Mouse (Mus musculus) neural tube, embryonic 13.5 days (tissue): ENCODE measurements around the gene Shisa9. TPM values are rescaled to one million over a fixed set of nuclear protein-coding genes. Genes with fewer than 3 reads are reported as not detected.

Experiments
- ATAC-seq: fragments of 200-750 bp; cut with Nextera tagmentation; 2 replicates; pipeline ENCODE4 v1.8.0; 2017; ENCODE audit warnings: low read depth, mild to moderate bottlenecking, moderate TSS enrichment, moderate library complexity
- H3K27ac ChIP-seq: fragments of 300-500 bp; sonication (generic); replicated peaks from 2 replicates; pipeline ENCODE4 v1.5.1; 2015; ENCODE audit warnings: moderate library complexity, mild to moderate bottlenecking, inconsistent platforms
- H3K27me3 ChIP-seq: fragments of 300-500 bp; sonication (generic); 2 replicates; pipeline ENCODE4 v1.6.1; 2015; ENCODE audit warnings: mild to moderate bottlenecking, inconsistent platforms
- H3K36me3 ChIP-seq: fragments of 300-500 bp; sonication (generic); 2 replicates; pipeline ENCODE4 v1.6.1; 2015; ENCODE audit warnings: mild to moderate bottlenecking, inconsistent platforms
- H3K4me1 ChIP-seq: fragments of 300-500 bp; sonication (generic); replicated peaks from 2 replicates; pipeline ENCODE4 v1.6.1; 2015; ENCODE audit warnings: inconsistent platforms
- H3K4me2 ChIP-seq: fragments of 300-500 bp; sonication (generic); 2 replicates; pipeline ENCODE4 v1.6.1; 2015; ENCODE audit warnings: inconsistent platforms, mild to moderate bottlenecking, moderate library complexity
- H3K4me3 ChIP-seq: fragments of 300-500 bp; sonication (generic); 2 replicates; pipeline ENCODE4 v1.5.1; 2015; ENCODE audit warnings: mild to moderate bottlenecking, inconsistent platforms
- H3K9ac ChIP-seq: fragments of 300-500 bp; sonication (generic); 2 replicates; pipeline ENCODE4 v1.6.1; 2015; ENCODE audit warnings: moderate library complexity, mild to moderate bottlenecking, inconsistent platforms
- H3K9me3 ChIP-seq: fragments of 300-500 bp; sonication (generic); 2 replicates; pipeline ENCODE4 v1.6.1; 2016; ENCODE audit warnings: inconsistent platforms
- WGBS: fragments of 180-500 bp; shearing (Covaris S2); methylation state at CpG from one replicate; pipeline ENCODE4 v1.1.7; 2015; 5-methylcytosine and 5-hydroxymethylcytosine counted together
- polyA plus RNA-seq: library from polyadenylated mRNA; unstranded; fragments of >200 nt; fragmentation: Nextera tagmentation; extraction: Ambion mirVana; gene quantifications from 2 replicates; pipeline ENCODE4 v1.2.1, GENCODE M21; 2015

Shisa9 gene
- polyA plus RNA-seq, 1 experiment from 2014 or later, result 3.7 TPM

DNA sequence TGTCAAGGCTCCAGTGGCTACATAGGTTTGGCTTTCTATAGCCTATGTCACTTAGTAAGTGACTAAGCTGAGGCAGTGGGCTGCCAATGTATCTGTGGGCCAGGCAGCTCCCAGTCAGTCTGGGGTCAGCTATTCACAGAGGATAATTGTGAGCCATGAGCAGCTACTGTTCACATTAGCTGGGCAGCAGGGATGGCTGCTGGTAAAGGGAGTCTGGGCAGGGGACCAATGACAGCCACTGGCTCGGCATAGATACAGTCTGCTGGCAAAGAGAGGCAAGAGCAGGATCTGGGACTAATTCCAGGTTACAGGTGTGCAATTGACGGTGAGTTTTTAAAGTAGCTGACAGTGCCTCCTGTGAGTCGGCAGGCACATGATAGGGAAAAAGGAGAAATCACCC is 145.9 kb downstream of the Shisa9 start:
- no peaks in the 10 kb centered on the region for H3K9me3 ChIP-seq
- 86% methylated on average over 3 of the region's 3 CpGs for WGBS
- H3K4me3 ChIP-seq, result no peak overlapping the region
- H3K4me1 ChIP-seq, result no peaks in the 10 kb centered on the region
- H3K36me3 ChIP-seq, result no peaks in the 10 kb centered on the region
- no peak overlapping the region for H3K27ac ChIP-seq
- no peak overlapping the region for H3K9ac ChIP-seq
- no peak for ATAC-seq
- no peak overlapping the region for H3K4me2 ChIP-seq
- H3K27me3 ChIP-seq, result no peaks in the 10 kb centered on the region

DNA sequence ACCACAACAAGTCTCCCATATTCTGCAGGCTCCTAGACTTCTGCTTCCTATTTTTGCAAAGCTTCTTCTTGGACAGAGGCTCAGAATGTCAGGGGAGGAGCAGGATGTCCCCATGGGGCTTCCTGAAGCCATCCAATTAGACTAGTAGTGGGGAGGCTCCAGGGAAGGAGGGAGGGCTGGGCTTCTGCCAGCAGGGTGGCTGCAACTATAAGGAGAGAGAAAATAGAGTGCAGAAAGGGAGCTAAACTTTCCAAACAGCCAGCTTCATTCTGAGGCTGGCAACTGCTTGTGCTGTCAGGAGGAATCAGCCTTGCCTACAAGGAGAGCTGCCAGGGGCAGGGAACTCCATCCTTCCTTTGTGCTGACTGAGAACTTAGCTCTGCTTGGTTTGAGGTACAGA is 162.8 kb downstream of the Shisa9 start:
- no peak overlapping the region for H3K4me3 ChIP-seq
- H3K9ac ChIP-seq, result no peak overlapping the region
- H3K27ac ChIP-seq, result no peak overlapping the region
- no peaks in the 10 kb centered on the region for H3K27me3 ChIP-seq
- H3K4me2 ChIP-seq, result no peak overlapping the region
- H3K4me1 ChIP-seq, result 0 out of 2 replicates have a peak, but pooled peaks cover under 1% of the 10 kb centered on the region
- no peaks in the 10 kb centered on the region for H3K9me3 ChIP-seq
- ATAC-seq, result no peak
- H3K36me3 ChIP-seq, result no peaks in the 10 kb centered on the region

DNA sequence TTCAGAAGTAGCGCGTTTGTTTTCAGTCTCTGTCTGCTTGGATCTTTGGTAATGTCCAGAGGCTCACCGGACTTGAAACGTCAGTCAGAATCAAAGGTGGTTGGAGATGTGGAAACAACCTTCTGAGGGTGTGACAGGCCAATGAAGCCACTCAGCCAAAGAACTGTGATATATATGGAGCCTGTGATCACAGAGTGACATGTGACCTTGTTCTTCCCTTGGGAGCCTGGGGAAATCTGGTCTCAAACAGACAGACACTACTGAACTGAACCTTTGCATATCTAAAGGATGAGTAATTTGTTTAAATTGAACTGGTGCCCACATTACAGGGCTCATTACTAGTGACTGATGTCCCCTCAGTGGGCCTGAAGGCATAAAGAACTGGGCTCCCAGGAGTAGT is 168.1 kb downstream of the Shisa9 start:
- Histone ChIP-seq H3K36me3 (no peaks in the 10 kb centered on the region), H3K4me2 (no peak overlapping the region), H3K9me3 (no peaks in the 10 kb centered on the region), H3K9ac (no peak overlapping the region), H3K4me3 (no peak overlapping the region), H3K27ac (no peak overlapping the region; the same call in 1 of the 2 replicates), H3K4me1 (peaks cover 9% of the 10 kb centered on the region; the same call in 1 of the 2 replicates), H3K27me3 (no peaks in the 10 kb centered on the region)
- no peak for ATAC-seq
- WGBS, result 73% methylated on average over 4 of the region's 4 CpGs

DNA sequence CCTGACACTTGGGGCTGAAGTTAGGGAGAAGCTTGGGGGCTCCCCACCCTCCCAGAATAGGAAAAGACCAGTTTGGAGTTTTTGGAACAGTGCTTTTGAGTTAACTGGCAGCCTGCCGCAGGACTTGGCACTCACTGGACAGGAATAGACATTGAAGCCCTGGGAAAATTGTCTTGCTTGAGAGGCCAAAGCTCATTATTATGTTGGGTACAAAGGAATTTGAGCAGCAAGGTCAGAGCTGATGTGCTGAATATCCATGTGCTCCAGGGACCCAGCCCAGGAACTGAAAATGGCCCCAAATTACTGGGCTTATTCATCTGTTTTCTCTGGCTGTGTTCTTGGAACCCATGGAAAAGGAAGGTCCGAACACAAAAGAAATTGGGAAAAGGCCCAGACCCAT is 170.6 kb downstream of the Shisa9 start:
- 79% methylated on average over 2 of the region's 2 CpGs for WGBS
- Histone ChIP-seq H3K27me3 (no peaks in the 10 kb centered on the region), H3K9me3 (no peaks in the 10 kb centered on the region), H3K36me3 (no peaks in the 10 kb centered on the region), H3K4me1 (peaks cover 9% of the 10 kb centered on the region; the same call in 1 of the 2 replicates), H3K27ac (no peak overlapping the region), H3K4me3 (no peak overlapping the region), H3K9ac (no peak overlapping the region), H3K4me2 (no peak overlapping the region)
- ATAC-seq, result no peak

DNA sequence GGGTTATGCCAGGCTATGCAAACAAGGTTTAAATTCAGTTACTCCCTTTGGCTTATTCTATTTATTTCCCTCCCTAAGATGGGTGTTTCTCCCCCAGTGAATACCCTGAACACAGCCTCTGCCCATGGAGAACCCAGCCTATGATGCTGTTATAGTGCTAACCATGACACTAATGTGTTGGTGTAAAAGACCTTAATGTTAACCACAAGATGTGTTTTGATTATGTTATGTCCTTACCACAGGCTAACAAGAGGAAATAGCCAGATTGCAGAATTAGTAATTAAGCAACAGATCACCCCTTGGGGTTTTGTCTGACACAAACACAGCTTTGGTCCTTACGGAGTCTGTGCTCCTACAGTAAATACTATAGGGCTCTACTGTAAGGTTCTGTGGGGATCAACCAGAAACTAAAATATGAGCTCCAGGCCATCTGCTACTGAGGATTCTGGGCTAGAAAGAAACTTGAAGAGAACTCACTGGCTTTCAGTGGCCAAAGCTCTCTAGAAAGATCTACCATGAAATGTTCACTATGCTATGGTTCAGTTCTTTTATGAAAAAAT is 189.6 kb downstream of the Shisa9 start:
- 71% methylated on average over 1 of the region's 1 CpGs for WGBS
- Histone ChIP-seq H3K4me2 (no peak overlapping the region), H3K9ac (no peak overlapping the region), H3K9me3 (no peaks in the 10 kb centered on the region), H3K4me3 (no peak overlapping the region), H3K36me3 (no peaks in the 10 kb centered on the region), H3K4me1 (no peaks in the 10 kb centered on the region), H3K27ac (no peak overlapping the region), H3K27me3 (no peaks in the 10 kb centered on the region)
- no peak for ATAC-seq

DNA sequence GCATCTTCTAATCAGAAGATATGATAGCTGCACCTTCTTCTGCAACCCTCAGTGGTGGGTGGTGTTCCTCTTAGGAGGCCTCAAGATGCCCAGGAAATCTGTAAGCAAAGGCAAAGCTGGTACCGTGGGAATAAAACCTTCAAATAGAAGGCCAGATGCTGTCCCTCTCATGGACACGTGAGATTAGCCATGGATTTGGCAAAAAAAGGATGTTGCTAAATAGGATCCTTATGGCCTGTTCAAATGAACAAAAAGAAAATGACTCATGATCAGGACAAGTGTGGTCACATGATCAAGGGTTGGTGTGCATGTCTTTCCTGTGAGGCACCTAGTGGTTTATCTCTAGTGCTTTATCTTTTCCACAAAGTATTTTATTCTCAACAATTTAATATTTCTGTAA is 194.1 kb downstream of the Shisa9 start:
- H3K4me3 ChIP-seq, result no peak overlapping the region
- no peaks in the 10 kb centered on the region for H3K36me3 ChIP-seq
- ATAC-seq, result no peak
- no peaks in the 10 kb centered on the region for H3K9me3 ChIP-seq
- WGBS, result 89% methylated on average over 2 of the region's 2 CpGs
- H3K27ac ChIP-seq, result no peak overlapping the region
- H3K4me1 ChIP-seq, result no peaks in the 10 kb centered on the region
- H3K27me3 ChIP-seq, result no peaks in the 10 kb centered on the region
- no peak overlapping the region for H3K4me2 ChIP-seq
- H3K9ac ChIP-seq, result no peak overlapping the region

DNA sequence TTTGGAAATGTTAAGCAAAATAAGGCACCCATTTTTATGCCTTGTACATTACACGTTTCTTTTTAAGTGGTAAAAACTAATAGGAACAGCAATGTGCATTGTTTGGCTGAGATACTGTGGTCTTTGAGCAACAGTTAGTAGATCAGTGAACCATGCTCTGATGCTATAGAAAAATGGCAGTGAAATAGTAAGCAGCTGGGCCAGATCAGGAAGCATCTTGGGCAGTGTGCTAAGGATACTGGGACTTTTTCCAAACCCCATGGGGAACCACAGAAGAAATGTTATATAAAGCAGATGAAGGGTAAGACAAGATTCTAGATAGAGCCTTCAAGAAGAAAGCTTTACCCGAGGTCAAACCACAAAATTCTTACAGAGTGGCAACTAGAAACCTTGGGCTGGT is 205.8 kb downstream of the Shisa9 start:
- H3K9ac ChIP-seq, result no peak overlapping the region
- no peaks in the 10 kb centered on the region for H3K9me3 ChIP-seq
- H3K4me2 ChIP-seq, result no peak overlapping the region
- ATAC-seq, result no peak
- H3K36me3 ChIP-seq, result no peaks in the 10 kb centered on the region
- no peaks in the 10 kb centered on the region for H3K27me3 ChIP-seq
- H3K27ac ChIP-seq, result no peak overlapping the region
- no peak overlapping the region for H3K4me3 ChIP-seq
- WGBS, result 82% methylated on average over 2 of the region's 2 CpGs
- H3K4me1 ChIP-seq, result no peaks in the 10 kb centered on the region

DNA sequence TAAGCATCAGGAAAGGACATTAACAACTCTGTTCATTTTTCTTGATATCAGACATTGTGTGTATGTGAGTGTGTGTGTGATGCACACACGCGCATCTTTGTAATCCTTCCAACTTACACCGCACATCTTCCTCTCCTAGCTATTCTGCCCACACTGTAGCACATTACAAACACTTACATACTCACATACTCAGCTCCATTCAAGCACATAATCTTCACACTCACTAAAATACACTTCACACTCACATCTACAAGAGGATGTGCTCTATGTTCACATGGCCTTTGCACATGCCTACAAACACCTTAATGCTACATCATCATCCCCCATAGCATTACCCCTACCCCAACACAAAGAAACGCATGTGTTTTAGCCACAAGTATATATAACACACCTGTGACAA is 212.9 kb downstream of the Shisa9 start:
- ATAC-seq, result no peak
- 97% methylated on average over 4 of the region's 4 CpGs for WGBS

DNA sequence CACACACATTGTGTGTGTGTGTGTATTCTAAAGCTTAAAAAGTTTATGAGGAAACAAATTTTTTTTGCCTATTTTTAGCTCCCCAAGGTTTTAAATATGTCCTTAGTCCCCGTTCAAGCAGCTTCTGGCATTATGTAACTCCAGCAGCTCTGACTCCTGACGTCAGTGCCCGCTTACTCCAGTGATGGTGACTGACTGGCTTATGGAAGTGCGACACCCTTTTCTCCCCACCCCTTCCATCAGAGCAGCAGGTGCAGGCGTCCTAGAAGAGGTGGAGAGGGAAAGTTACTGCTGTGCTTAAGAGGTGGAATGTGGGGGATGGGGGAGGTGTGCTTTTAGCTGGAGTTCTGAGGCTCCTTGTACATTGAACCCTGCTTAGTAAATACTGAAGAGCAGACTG is 213.7 kb downstream of the Shisa9 start:
- no peak for ATAC-seq
- no peak overlapping the region for H3K9ac ChIP-seq
- no peaks in the 10 kb centered on the region for H3K9me3 ChIP-seq
- WGBS, result 52% methylated on average over 5 of the region's 5 CpGs
- no peak overlapping the region for H3K4me2 ChIP-seq
- H3K4me1 ChIP-seq, result no peaks in the 10 kb centered on the region
- H3K27me3 ChIP-seq, result no peaks in the 10 kb centered on the region
- H3K36me3 ChIP-seq, result no peaks in the 10 kb centered on the region
- H3K27ac ChIP-seq, result no peak overlapping the region
- no peak overlapping the region for H3K4me3 ChIP-seq

More for the DNA sequence above, 212.9 kb downstream of the Shisa9 start:
- H3K27me3 ChIP-seq, result no peaks in the 10 kb centered on the region
- no peaks in the 10 kb centered on the region for H3K9me3 ChIP-seq
- no peaks in the 10 kb centered on the region for H3K4me1 ChIP-seq
- H3K27ac ChIP-seq, result no peak overlapping the region
- no peak overlapping the region for H3K4me3 ChIP-seq
- H3K36me3 ChIP-seq, result no peaks in the 10 kb centered on the region
- no peak overlapping the region for H3K9ac ChIP-seq
- no peak overlapping the region for H3K4me2 ChIP-seq

DNA sequence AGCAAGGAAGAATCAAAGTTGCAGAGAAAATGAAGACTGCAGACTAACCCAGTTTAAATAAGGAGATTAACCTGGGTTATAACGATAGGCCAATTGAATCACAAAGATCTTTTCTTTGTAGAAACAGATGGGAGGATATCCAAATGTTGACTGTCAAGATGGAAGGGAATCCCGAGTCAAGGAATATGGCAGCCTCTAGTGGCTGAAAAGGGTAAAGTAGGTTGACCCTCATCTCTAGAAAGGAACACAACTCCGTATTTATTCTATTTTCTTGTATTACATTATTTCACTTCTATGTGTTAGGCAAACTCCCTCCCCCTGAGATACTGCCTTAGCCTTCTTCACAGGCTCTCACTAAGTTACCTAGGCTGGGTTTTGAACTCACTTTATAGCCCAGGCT is 217.3 kb downstream of the Shisa9 start:
- no peaks in the 10 kb centered on the region for H3K9me3 ChIP-seq
- H3K27me3 ChIP-seq, result no peaks in the 10 kb centered on the region
- no peak overlapping the region for H3K27ac ChIP-seq
- no peaks in the 10 kb centered on the region for H3K4me1 ChIP-seq
- H3K4me2 ChIP-seq, result no peak overlapping the region
- no peak for ATAC-seq
- H3K4me3 ChIP-seq, result no peak overlapping the region
- 34% methylated on average over 3 of the region's 3 CpGs for WGBS
- no peaks in the 10 kb centered on the region for H3K36me3 ChIP-seq
- H3K9ac ChIP-seq, result no peak overlapping the region

DNA sequence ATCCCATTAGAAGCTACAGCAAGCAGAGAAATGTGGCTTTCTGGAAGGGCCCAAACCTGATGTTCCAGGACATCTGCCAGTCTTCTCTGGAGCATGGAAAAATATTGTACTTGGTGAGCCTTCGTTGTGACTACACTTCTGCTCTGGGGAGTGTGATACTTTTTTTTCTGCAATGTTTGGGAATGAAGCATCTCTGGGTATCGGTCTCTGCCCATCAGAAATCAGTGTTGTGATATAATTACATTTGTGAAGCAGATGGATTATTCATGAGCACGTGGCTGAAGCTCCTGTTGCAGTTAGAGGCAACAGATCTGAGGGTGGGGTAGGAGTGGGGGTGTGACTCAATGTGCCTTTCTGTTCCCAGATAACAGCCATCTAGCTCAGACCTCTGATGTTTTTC is 218.2 kb downstream of the Shisa9 start:
- H3K4me2 ChIP-seq, result no peak overlapping the region
- H3K27me3 ChIP-seq, result no peaks in the 10 kb centered on the region
- WGBS, result 65% methylated on average over 3 of the region's 3 CpGs
- ATAC-seq, result no peak
- no peaks in the 10 kb centered on the region for H3K9me3 ChIP-seq
- no peak overlapping the region for H3K9ac ChIP-seq
- no peaks in the 10 kb centered on the region for H3K4me1 ChIP-seq
- no peaks in the 10 kb centered on the region for H3K36me3 ChIP-seq
- H3K27ac ChIP-seq, result no peak overlapping the region
- H3K4me3 ChIP-seq, result no peak overlapping the region

DNA sequence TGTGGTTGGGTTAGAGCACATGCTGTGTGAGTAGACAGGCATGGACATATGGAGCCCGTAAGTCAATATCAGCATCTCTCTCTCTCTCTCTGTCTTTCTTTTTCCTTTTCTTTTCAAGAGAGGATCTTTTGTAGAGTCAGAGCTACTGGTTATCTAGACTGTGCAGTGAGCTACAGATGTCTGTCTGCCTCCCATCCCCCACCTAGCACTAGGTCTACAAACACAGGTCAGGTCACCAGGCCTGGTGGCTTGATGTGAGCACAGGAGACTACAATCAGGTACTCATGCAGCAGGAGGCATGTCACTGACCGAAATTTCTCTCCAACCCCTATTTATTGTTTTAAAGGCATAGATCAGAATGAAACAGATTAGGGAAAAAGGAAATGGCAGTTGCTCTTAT is 219.1 kb downstream of the Shisa9 start:
- H3K4me3 ChIP-seq, result no peak overlapping the region
- H3K4me1 ChIP-seq, result no peaks in the 10 kb centered on the region
- WGBS, result 91% methylated on average over 2 of the region's 2 CpGs
- no peak overlapping the region for H3K4me2 ChIP-seq
- H3K9me3 ChIP-seq, result no peaks in the 10 kb centered on the region
- H3K36me3 ChIP-seq, result no peaks in the 10 kb centered on the region
- H3K27me3 ChIP-seq, result no peaks in the 10 kb centered on the region
- no peak overlapping the region for H3K27ac ChIP-seq
- H3K9ac ChIP-seq, result no peak overlapping the region
- ATAC-seq, result no peak

DNA sequence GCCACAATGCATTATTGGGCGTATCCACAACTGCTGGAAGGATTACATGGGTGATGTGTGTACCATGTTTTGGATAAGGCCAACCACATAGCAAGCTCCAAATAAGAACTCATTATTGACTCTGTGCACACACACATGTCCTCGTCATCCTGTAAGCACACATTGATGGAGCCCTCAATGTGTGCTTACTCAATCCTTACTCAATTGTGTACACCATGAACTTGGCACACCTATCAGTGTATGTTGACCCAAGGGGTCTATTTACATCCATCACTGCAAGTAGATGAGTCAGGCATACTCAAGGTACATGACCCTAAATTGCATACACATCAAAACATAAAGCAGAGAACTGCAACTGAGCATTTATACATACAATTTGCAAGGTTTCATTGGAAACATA is 220.5 kb downstream of the Shisa9 start:
- ATAC-seq, result no peak
- no peaks in the 10 kb centered on the region for H3K9me3 ChIP-seq
- no peaks in the 10 kb centered on the region for H3K36me3 ChIP-seq
- no peaks in the 10 kb centered on the region for H3K27me3 ChIP-seq
- H3K4me2 ChIP-seq, result no peak overlapping the region
- H3K4me3 ChIP-seq, result no peak overlapping the region
- H3K4me1 ChIP-seq, result no peaks in the 10 kb centered on the region
- no peak overlapping the region for H3K9ac ChIP-seq
- no peak overlapping the region for H3K27ac ChIP-seq
- WGBS, result 88% methylated on average over 2 of the region's 2 CpGs
